Mouse (Mus musculus) CH12.LX (cell line): ENCODE measurements around the gene Htra3. TPM values are rescaled to one million over a fixed set of nuclear protein-coding genes. Genes with fewer than 3 reads are reported as not detected.

Experiments
- DNase-seq: peaks from one replicate; pipeline ENCODE4 v3.0.0-alpha.2; 2013; ENCODE audit errors: extremely low read depth
- H3K27ac ChIP-seq: 2 replicates; pipeline ENCODE4 v1.5.1; 2012; ENCODE audit warnings: low read depth, mild to moderate bottlenecking, control low read depth, moderate library complexity; ENCODE audit not compliant: insufficient read depth
- H3K27me3 ChIP-seq: replicated peaks from 2 replicates; pipeline ENCODE3; 2012; ENCODE audit warnings: inconsistent platforms
- H3K36me3 ChIP-seq, 2 experiments: replicated peaks in 1 of 2; 2 replicates each; pipeline versions ENCODE3 to v1.6.1; 2012; ENCODE audit warnings: inconsistent platforms in 1 of 2, low read length in 1 of 2, mild to moderate bottlenecking in 1 of 2, mixed read lengths in 1 of 2, moderate library complexity in 1 of 2; ENCODE audit not compliant: control insufficient read depth in 1 of 2, insufficient read depth in 1 of 2
- H3K4me1 ChIP-seq, 2 experiments: 2 replicates each; pipeline ENCODE4 v1.6.1; 2012; ENCODE audit warnings: inconsistent platforms in 1 of 2, moderate library complexity in 1 of 2; ENCODE audit not compliant: insufficient read depth in 2 of 2, control insufficient read depth in 1 of 2
- H3K4me2 ChIP-seq: 2 replicates; pipeline ENCODE4 v1.6.1; 2012; ENCODE audit warnings: low read depth, mild to moderate bottlenecking, control low read depth; ENCODE audit not compliant: poor library complexity, insufficient read depth, severe bottlenecking
- H3K4me3 ChIP-seq, 3 experiments: fragments of 150-350 bp in 1 of 3; sonication (generic) in 1 of 3; replicated peaks in 1 of 3; 2 replicates each; pipeline versions ENCODE3 to v1.5.1; 2011 to 2012; ENCODE audit warnings: low read depth in 2 of 3, low read length in 2 of 3, mild to moderate bottlenecking in 2 of 3, moderate library complexity in 2 of 3, control low read depth in 1 of 3, improper control_type of control experiment in 1 of 3, inconsistent platforms in 1 of 3, mixed read lengths in 1 of 3; ENCODE audit not compliant: poor library complexity in 1 of 3
- H3K79me2 ChIP-seq: replicated peaks from 2 replicates; pipeline ENCODE4 v1.6.1; 2012; ENCODE audit warnings: mild to moderate bottlenecking, moderate library complexity; ENCODE audit not compliant: control insufficient read depth, poor library complexity, insufficient read depth, severe bottlenecking; ENCODE audit errors: extremely low read depth
- H3K9ac ChIP-seq: 2 replicates; pipeline ENCODE4 v1.6.1; 2012; ENCODE audit warnings: low read depth, mild to moderate bottlenecking, control low read depth, moderate library complexity; ENCODE audit not compliant: insufficient read depth
- H3K9me3 ChIP-seq: replicated peaks from 2 replicates; pipeline ENCODE3; 2012; ENCODE audit warnings: low read length, inconsistent platforms, mixed read lengths
- CHD2 ChIP-seq: IDR thresholded peaks from 2 replicates; pipeline ENCODE4 v1.6.1; 2011; ENCODE audit warnings: low read length, improper control_type of control experiment
- CTCF ChIP-seq, 2 experiments: IDR thresholded peaks in 1 of 2; conservative IDR thresholded peaks in 1 of 2; 2 replicates each; pipeline ENCODE4 v1.5.1; 2011 to 2012; ENCODE audit warnings: low read depth in 2 of 2, low read length in 2 of 2, improper control_type of control experiment in 1 of 2, inconsistent platforms in 1 of 2, mild to moderate bottlenecking in 1 of 2, moderate library complexity in 1 of 2
- E2F4 ChIP-seq: IDR thresholded peaks from 2 replicates; pipeline ENCODE4 v1.6.1; 2011; ENCODE audit warnings: low read depth, low read length, improper control_type of control experiment; ENCODE audit not compliant: insufficient replicate concordance
- ETS1 ChIP-seq: conservative IDR thresholded peaks from 2 replicates; pipeline ENCODE4 v1.6.1; 2012; ENCODE audit warnings: low read depth, mild to moderate bottlenecking, inconsistent platforms, low read length, improper control_type of control experiment, moderate library complexity
- GABPA ChIP-seq: IDR thresholded peaks from 2 replicates; pipeline ENCODE4 v1.6.1; 2012; ENCODE audit warnings: low read depth, low read length, improper control_type of control experiment, inconsistent platforms; ENCODE audit not compliant: insufficient replicate concordance
- JUN ChIP-seq: IDR thresholded peaks from 2 replicates; pipeline ENCODE4 v1.6.1; 2011; ENCODE audit warnings: low read depth, mild to moderate bottlenecking, low read length, improper control_type of control experiment, moderate library complexity; ENCODE audit not compliant: insufficient read depth
- JUND ChIP-seq: conservative IDR thresholded peaks from 2 replicates; pipeline ENCODE4 v1.6.1; 2011; ENCODE audit warnings: low read depth, low read length, improper control_type of control experiment
- KAT2A ChIP-seq: IDR thresholded peaks from 2 replicates; pipeline ENCODE4 v1.6.1; 2012; ENCODE audit warnings: low read length, improper control_type of control experiment, inconsistent platforms; ENCODE audit not compliant: insufficient replicate concordance
- MXI1 ChIP-seq: IDR thresholded peaks from 2 replicates; pipeline ENCODE4 v1.6.1; 2011; ENCODE audit warnings: mild to moderate bottlenecking, low read depth, low read length, improper control_type of control experiment
- MYC ChIP-seq: IDR thresholded peaks from 2 replicates; pipeline ENCODE4 v1.6.1; 2011; ENCODE audit warnings: low read depth, mild to moderate bottlenecking, improper control_type of control experiment, low read length
- NELFE ChIP-seq: IDR thresholded peaks from 2 replicates; pipeline ENCODE4 v1.6.1; 2011; ENCODE audit warnings: low read depth, low read length, improper control_type of control experiment
- NRF1 ChIP-seq: IDR thresholded peaks from 2 replicates; pipeline ENCODE4 v1.6.1; 2014; ENCODE audit warnings: low read depth, mild to moderate bottlenecking, inconsistent platforms, low read length, improper control_type of control experiment, moderate library complexity
- POLR2A ChIP-seq: IDR thresholded peaks from 2 replicates; pipeline ENCODE4 v1.6.1; 2011; ENCODE audit warnings: low read depth, mild to moderate bottlenecking, improper control_type of control experiment, low read length
- POLR2AphosphoS2 ChIP-seq: IDR thresholded peaks from 2 replicates; pipeline ENCODE4 v1.6.1; 2011; ENCODE audit warnings: low read depth, low read length, improper control_type of control experiment
- RCOR1 ChIP-seq: conservative IDR thresholded peaks from 2 replicates; pipeline ENCODE4 v1.6.1; 2012; ENCODE audit warnings: low read depth, mild to moderate bottlenecking, inconsistent platforms, low read length, improper control_type of control experiment
- TBP ChIP-seq: conservative IDR thresholded peaks from 2 replicates; pipeline ENCODE4 v1.6.1; 2011; ENCODE audit warnings: low read depth, low read length, improper control_type of control experiment
- TCF12 ChIP-seq: IDR thresholded peaks from 2 replicates; pipeline ENCODE4 v1.6.1; 2014; ENCODE audit warnings: low read depth, mild to moderate bottlenecking, inconsistent platforms, low read length, improper control_type of control experiment
- USF1 ChIP-seq: IDR thresholded peaks from 2 replicates; pipeline ENCODE4 v1.6.1; 2014; ENCODE audit warnings: low read depth, mild to moderate bottlenecking, inconsistent platforms, low read length, improper control_type of control experiment
- ZMIZ1 ChIP-seq: IDR thresholded peaks from 2 replicates; pipeline ENCODE4 v1.6.1; 2012; ENCODE audit warnings: low read depth, mild to moderate bottlenecking, inconsistent platforms, low read length, improper control_type of control experiment
- ZNF384 ChIP-seq: IDR thresholded peaks from 2 replicates; pipeline ENCODE4 v1.6.1; 2012; ENCODE audit warnings: low read depth, low read length, improper control_type of control experiment, inconsistent platforms
- dilution Hi-C: fragments of 300-500 bp; cut with MboI; formaldehyde crosslinking; loops from 2 replicates; pipeline ENCODE4 v1.14.3; 2020; ENCODE audit warnings: low sequenced_read_pairs; ENCODE audit not compliant: extremely low pct_unique_long_range_greater_than_20kb, extremely low pct_ligation_motif_present
- in situ Hi-C: fragments of 300-500 bp; cut with MboI; formaldehyde crosslinking; loops from 3 replicates; pipeline ENCODE4 v1.14.3; 2019; ENCODE audit warnings: low sequenced_read_pairs, low pct_ligation_motif_present, low pct_unique_long_range_greater_than_20kb, mixed read lengths
- polyA plus RNA-seq: library from polyadenylated mRNA; unstranded; fragments of >175 nt; gene quantifications from 2 replicates; pipeline ENCODE4 v1.2.1, GENCODE M21; 2012; ENCODE audit warnings: low read depth; ENCODE audit not compliant: insufficient read length
- total RNA-seq, 2 experiments: library from RNA; depleted of rRNA; stranded (reverse); fragments of 300-350 nt in 1 of 2; fragments of >200 nt in 1 of 2; gene quantifications; 2 replicates each; pipeline ENCODE4 v1.2.3; 2012 to 2014

Gene Htra3
- total and polyA plus RNA-seq, 3 experiments: not detected

DNA sequence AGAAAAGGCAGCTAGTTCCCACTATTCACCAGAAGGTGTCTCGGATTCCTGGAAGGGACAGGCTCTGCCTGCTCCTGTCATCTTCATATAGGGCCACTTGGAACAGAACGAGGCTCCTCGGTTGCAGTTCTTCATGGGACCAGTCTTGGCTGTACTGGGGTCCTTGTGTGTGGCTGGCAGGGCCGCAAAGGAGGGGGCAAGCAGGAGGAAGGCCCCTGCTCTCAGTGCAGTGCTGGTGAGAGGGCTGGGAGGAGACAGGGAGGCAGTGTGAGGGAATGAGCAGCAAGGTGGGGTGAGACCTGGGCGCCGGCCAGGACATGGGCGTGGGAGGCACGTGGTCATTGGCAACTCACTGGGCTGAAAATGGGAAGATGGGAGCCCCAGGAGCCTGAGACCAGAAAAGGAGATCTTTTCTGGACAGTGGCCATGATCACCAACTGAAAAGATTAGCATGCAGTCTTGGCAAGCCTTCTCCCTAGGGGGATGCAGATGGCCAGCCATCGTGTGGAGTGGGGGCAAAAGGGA, 17.5 kb downstream of the Htra3 start:
- dilution Hi-C loops (no loop called here), in situ Hi-C loops (no loop called here)
- Histone ChIP-seq H3K4me1 (no peaks in the 10 kb centered on the region), H3K9me3 (no peaks in the 10 kb centered on the region), H3K4me2 (no peak overlapping the region), H3K79me2 (no peaks in the 10 kb centered on the region), H3K27ac (no peak overlapping the region), H3K4me3 (no peak overlapping the region), H3K36me3 (no peaks in the 10 kb centered on the region), H3K27me3 (peaks cover 86% of the 10 kb centered on the region), H3K9ac (no peak overlapping the region)
- no peak for DNase-seq
- TF ChIP-seq TCF12 (no peak), MYC (no peak), USF1 (no peak), POLR2A (no peak), ZNF384 (no peak), KAT2A (no peak)

DNA sequence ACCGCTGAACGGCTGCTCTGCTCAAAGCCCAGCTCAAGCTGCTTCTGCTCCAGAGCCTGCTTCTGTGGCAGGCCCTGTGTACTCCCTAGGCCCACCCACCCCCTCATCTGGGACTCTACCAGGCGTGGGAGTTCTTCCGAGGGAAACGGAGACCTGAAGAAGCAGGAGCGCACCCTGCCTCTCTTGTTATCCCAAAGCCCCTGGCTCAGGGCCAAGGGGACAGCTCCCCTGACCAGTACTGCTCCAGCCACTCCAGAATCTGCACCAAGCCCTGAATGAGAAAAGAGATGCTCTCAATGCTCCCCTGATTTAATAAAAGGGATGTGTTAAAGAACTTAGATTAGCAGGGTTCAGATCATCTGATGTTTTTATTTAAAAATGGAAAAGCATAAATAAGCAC, 18.4 kb downstream of the Htra3 start:
- Histone ChIP-seq H3K27ac (no peak overlapping the region), H3K9me3 (no peaks in the 10 kb centered on the region), H3K4me1 (no peaks in the 10 kb centered on the region), H3K79me2 (no peaks in the 10 kb centered on the region), H3K4me2 (no peak overlapping the region), H3K27me3 (peaks cover 77% of the 10 kb centered on the region), H3K4me3 (no peak overlapping the region), H3K9ac (no peak overlapping the region), H3K36me3 (no peaks in the 10 kb centered on the region)
- no peak for DNase-seq
- TF ChIP-seq ZMIZ1 (no peak), TBP (no peak), NRF1 (no peak), MXI1 (no peak), ETS1 (no peak), CHD2 (no peak), E2F4 (no peak), POLR2AphosphoS2 (no peak), JUN (no peak), NELFE (no peak), GABPA (no peak), POLR2A (no peak), RCOR1 (no peak), CTCF (conservative IDR thresholded peaks at IDR 0.05 in 1 of 2, IDR thresholded peaks at IDR 0.05 in 1 of 2; ENCODE audit: low read depth in 2 of 2, low read length in 2 of 2) (no peak), JUND (no peak)
- in situ Hi-C loops: no loop called here
- dilution Hi-C loops: no loop called here
